Mouse (Mus musculus) hindbrain, embryonic 16.5 days (tissue): ENCODE results near the gene Rela. TPM values are rescaled to one million over a fixed set of nuclear protein-coding genes. Genes with fewer than 3 reads are reported as not detected.

ENCODE experiments used
- ATAC-seq: fragments of 200-750 bp; cut with Nextera tagmentation; 2 replicates; pipeline ENCODE4 v1.8.0; 2017; ENCODE audit warnings: moderate TSS enrichment, moderate library complexity
- H3K27ac ChIP-seq: fragments of 300-500 bp; sonication (generic); 2 replicates; pipeline ENCODE4 v1.5.1; 2014; ENCODE audit warnings: low read depth, mild to moderate bottlenecking, control low read depth, low read length, moderate library complexity
- H3K27me3 ChIP-seq: fragments of 300-500 bp; sonication (generic); replicated peaks from 2 replicates; pipeline ENCODE4 v1.6.1; 2014; ENCODE audit warnings: low read length; ENCODE audit not compliant: control insufficient read depth, insufficient read depth
- H3K36me3 ChIP-seq: fragments of 300-500 bp; sonication (generic); 2 replicates; pipeline ENCODE4 v1.6.1; 2014; ENCODE audit warnings: mild to moderate bottlenecking, low read length, moderate library complexity, mixed read lengths; ENCODE audit not compliant: control insufficient read depth, insufficient read depth
- H3K4me1 ChIP-seq: fragments of 300-500 bp; sonication (generic); 2 replicates; pipeline ENCODE4 v1.6.1; 2014; ENCODE audit warnings: low read depth, low read length; ENCODE audit not compliant: control insufficient read depth, insufficient read depth
- H3K4me2 ChIP-seq: fragments of 300-500 bp; sonication (generic); 2 replicates; pipeline ENCODE4 v1.6.1; 2014; ENCODE audit warnings: mild to moderate bottlenecking, low read length, control low read depth, moderate library complexity
- H3K4me3 ChIP-seq: fragments of 300-500 bp; sonication (generic); 2 replicates; pipeline ENCODE4 v1.5.1; 2014; ENCODE audit warnings: mild to moderate bottlenecking, low read length, control low read depth, moderate library complexity
- H3K9ac ChIP-seq: fragments of 300-500 bp; sonication (generic); 2 replicates; pipeline ENCODE4 v1.6.1; 2014; ENCODE audit warnings: low read depth, mild to moderate bottlenecking, control low read depth, low read length, moderate library complexity
- H3K9me3 ChIP-seq: fragments of 300-500 bp; sonication (generic); 2 replicates; pipeline ENCODE4 v1.6.1; 2014; ENCODE audit warnings: mild to moderate bottlenecking, low read length, moderate library complexity; ENCODE audit not compliant: control insufficient read depth
- WGBS: fragments of 180-500 bp; shearing (Covaris S2); extraction: QIAGEN DNeasy Blood & Tissue Kit; methylation state at CpG from one replicate; pipeline ENCODE4 v1.1.7; 2014; 5-methylcytosine and 5-hydroxymethylcytosine counted together
- polyA plus RNA-seq: library from polyadenylated mRNA; unstranded; fragments of >200 nt; fragmentation: Nextera tagmentation; extraction: Ambion mirVana; gene quantifications from 2 replicates; pipeline ENCODE4 v1.2.1, GENCODE M21; 2015

The Rela gene
- 35.7 and 38.7 TPM in 2 replicates for polyA plus RNA-seq

DNA sequence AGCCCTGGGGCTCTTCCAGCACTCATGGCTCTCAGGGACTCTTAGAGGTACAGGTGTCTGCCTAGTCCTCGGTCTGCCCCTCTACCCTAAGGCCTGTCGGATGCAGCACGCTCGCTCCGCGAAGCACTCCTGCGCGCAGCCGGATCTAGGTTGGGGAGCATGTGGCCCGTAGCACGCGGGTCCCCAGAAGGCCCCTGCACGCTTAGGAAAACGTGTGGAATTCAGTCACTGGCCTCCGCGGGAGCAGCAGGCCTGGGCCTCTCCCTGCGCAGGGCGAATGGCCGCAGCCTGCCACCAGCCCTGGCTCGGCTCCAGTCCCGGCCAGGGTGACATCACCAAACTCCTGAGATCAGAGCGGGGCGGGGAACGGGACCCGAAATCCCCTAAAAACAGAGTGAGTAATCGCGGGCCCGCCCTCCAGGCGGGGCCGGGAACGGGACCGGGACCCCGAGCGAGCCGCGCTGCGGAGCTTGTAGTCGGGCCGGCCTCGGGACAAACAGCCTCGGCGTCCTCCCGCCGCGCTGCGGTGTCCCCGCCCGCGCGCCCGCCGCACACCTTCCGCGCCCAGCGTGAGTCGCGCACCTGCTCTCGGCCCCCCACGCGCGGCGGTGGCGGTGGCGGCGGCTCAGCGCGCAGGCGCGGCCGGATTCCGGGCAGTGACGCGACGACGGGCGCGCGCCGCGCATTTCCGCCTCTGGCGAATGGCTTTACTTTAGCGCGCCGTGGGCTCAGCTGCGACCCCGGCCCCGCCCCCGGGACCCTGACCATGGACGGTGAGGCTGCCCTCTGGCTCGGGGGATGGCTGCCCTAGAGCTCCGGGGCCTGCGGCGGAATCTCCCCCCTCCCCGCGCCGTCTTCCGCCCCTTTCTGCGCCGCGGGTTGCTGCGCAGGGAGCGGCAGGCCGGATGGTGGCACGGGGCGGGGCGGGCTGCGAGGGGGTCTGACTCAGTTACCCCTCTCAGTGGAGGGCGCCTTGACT is at the start of gene Rela:
TSS of gene Rela (plus strand) at position 415 of the 979 bp plus-strand sequence.
- peak within 1 kb of the TSS; percentile 75 for H3K4me3 ChIP-seq

DNA sequence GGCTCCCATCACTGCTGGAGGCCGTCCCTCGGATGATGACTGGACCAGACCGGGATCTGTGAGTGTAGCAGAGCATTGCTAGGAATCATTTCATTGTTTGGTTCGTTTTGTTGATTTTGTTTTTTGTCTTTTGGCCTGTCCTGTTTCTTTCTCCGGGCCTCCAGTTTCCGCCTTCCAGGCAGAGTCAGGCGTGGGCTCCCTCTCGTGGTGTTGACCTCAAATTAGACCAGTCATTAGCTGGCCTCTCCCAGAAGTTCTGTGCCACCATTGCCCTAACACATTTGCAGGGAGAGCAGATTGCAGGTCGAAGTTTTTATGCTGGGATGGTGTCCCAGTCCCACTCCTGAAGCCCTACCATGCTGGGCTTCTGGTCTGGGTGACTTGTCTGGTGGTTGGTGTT is 48.1 kb upstream of the Rela start:
- 77% methylated on average over 9 of the region's 9 CpGs for WGBS
- ATAC-seq, result no peak
- Histone ChIP-seq H3K4me3 (no peak overlapping the region), H3K36me3 (no peaks in the 10 kb centered on the region), H3K27me3 (no peaks in the 10 kb centered on the region), H3K27ac (no peak overlapping the region), H3K9me3 (no peaks in the 10 kb centered on the region), H3K4me1 (no peaks in the 10 kb centered on the region), H3K4me2 (no peak overlapping the region), H3K9ac (no peak overlapping the region)

More for the DNA sequence above, at the start of gene Rela:
- Histone ChIP-seq H3K9me3 (no peaks in the 10 kb centered on the region), H3K4me1 (peaks cover 20% of the 10 kb centered on the region), H3K9ac (peak within 1 kb of the TSS; percentile 86), H3K4me2 (peak within 1 kb of the TSS; percentile 96), H3K36me3 (peaks cover 28% of the 10 kb centered on the region), H3K27me3 (no peaks in the 10 kb centered on the region), H3K27ac (peak within 1 kb of the TSS; percentile 93)
- under 1% methylated on average over 80 of the region's 109 CpGs for WGBS
- ATAC-seq, result peak; percentile 91

DNA sequence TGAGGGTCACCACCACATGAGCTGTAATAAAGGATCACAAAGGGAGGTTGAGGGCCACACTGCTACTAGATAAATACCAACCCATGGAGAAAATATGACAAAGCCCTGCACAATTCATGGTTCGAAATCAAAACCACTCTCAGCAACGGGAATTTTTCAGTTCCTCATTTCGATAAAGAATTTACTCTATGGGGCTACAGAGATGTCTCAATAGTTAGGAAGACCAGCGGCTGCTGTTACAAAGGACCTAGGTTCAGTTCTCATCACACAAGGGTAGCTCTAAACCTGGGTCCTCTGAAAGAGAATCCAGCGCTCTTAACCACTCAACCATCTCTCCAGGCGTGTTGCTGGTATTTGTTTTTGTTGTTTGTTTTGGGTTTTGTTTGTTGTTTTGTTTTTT is 45.4 kb upstream of the Rela start:
- no peaks in the 10 kb centered on the region for H3K9me3 ChIP-seq
- H3K4me1 ChIP-seq, result no peaks in the 10 kb centered on the region
- 88% methylated on average over 6 of the region's 6 CpGs for WGBS
- no peaks in the 10 kb centered on the region for H3K36me3 ChIP-seq
- ATAC-seq, result no peak
- no peak overlapping the region for H3K4me3 ChIP-seq
- H3K27me3 ChIP-seq, result no peaks in the 10 kb centered on the region
- H3K27ac ChIP-seq, result no peak overlapping the region
- H3K4me2 ChIP-seq, result no peak overlapping the region
- H3K9ac ChIP-seq, result no peak overlapping the region

- Histone ChIP-seq H3K4me1 (peaks cover 11% of the 10 kb centered on the region), H3K36me3 (peaks cover 10% of the 10 kb centered on the region), H3K4me2 (no peak overlapping the region), H3K4me3 (no peak overlapping the region), H3K9ac (no peak overlapping the region), H3K27me3 (no peaks in the 10 kb centered on the region), H3K9me3 (no peaks in the 10 kb centered on the region), H3K27ac (no peak overlapping the region)
- ATAC-seq, result no peak
- 81% methylated on average over 4 of the region's 4 CpGs for WGBS
Measured at GRCm38 (mm10) chr19:5599224-5599623, 38.1 kb upstream of the Rela start.

DNA sequence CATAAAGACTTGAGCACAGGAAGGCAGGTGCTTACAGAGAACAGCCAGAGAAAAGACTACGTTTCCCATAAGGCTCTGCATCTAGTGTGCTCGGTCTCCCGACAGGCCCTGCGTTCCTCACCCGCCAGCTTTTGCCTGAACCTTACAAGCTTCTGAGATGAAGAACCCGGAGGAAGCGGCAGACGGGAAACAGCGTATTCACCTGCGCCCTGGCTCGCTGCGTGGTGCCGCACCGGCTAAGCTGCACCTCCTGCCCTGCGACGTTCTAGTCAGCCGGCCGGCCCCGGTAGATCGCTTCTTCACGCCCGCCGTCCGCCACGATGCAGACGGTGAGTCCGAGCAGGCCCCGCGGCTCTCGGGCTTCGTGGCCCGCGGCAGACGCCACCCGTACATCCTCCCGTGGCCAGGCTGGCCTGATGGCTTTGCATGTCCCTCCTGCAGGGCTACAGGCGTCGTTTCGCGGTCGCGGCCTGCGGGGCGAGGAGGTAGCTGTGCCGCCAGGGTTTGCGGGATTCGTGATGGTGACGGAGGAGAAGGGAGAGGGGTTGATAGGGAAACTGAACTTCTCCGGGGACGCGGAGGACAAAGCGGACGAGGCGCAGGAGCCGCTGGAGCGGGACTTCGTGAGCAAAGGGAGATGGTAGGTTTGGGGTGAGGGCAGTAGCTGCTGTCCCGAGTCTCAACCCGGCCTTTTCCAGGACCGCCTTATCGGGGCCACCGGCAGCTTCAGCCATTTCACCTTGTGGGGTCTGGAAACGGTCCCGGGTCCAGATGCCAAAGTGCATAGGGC is 35.3 kb upstream of the Rela start, which contains the start of gene Rnaseh2c:
TSS of gene Rnaseh2c (plus strand) at position 122 of the 790 bp plus-strand sequence.
- peak within 1 kb of the TSS; percentile 73 for H3K4me3 ChIP-seq
- H3K36me3 ChIP-seq, result peaks cover 35% of the 10 kb centered on the region
- peaks cover 11% of the 10 kb centered on the region for H3K4me1 ChIP-seq
- peak; percentile 95 for ATAC-seq
- H3K9me3 ChIP-seq, result no peaks in the 10 kb centered on the region
- under 1% methylated on average over 63 of the region's 64 CpGs for WGBS
- peak within 1 kb of the TSS; percentile 89 for H3K9ac ChIP-seq
- no peaks in the 10 kb centered on the region for H3K27me3 ChIP-seq
- H3K4me2 ChIP-seq, result peak within 1 kb of the TSS; percentile 80
- H3K27ac ChIP-seq, result peak within 1 kb of the TSS; percentile 84

- Histone ChIP-seq H3K9ac (no peak overlapping the region), H3K4me3 (no peak overlapping the region), H3K9me3 (no peaks in the 10 kb centered on the region), H3K4me2 (no peak overlapping the region), H3K36me3 (peaks cover 37% of the 10 kb centered on the region), H3K27ac (no peak overlapping the region), H3K27me3 (no peaks in the 10 kb centered on the region), H3K4me1 (peaks cover 15% of the 10 kb centered on the region)
- ATAC-seq, result no peak
- 95% methylated on average over 7 of the region's 7 CpGs for WGBS
Measured at GRCm38 (mm10) chr19:5603664-5604063, 33.6 kb upstream of the Rela start.

DNA sequence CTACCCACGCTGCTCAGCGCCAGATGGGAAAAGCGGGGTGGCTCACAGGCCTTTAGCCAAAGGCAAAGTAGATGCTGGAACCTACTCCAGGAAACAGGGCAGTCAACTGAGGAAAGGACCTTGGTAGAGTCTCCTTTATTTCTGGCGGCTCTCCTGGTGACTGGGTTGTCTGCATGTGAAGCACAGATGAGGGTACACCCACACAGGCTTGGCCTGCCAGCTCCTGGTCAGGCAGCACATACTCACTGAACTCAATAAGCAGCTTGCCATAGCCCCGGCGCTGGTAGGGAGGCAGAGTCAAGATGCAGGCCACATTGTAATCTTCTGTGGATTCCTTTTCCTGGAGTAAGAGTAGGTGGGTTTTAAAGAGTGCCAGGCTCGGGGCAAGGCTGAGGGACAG is 32.2 kb upstream of the Rela start:
- Histone ChIP-seq H3K4me1 (peaks cover 22% of the 10 kb centered on the region), H3K9me3 (no peaks in the 10 kb centered on the region), H3K36me3 (peaks cover 37% of the 10 kb centered on the region), H3K4me2 (no peak overlapping the region), H3K4me3 (no peak overlapping the region), H3K27ac (no peak overlapping the region), H3K9ac (no peak overlapping the region), H3K27me3 (no peaks in the 10 kb centered on the region)
- WGBS, result 91% methylated on average over 7 of the region's 7 CpGs
- ATAC-seq, result no peak

DNA sequence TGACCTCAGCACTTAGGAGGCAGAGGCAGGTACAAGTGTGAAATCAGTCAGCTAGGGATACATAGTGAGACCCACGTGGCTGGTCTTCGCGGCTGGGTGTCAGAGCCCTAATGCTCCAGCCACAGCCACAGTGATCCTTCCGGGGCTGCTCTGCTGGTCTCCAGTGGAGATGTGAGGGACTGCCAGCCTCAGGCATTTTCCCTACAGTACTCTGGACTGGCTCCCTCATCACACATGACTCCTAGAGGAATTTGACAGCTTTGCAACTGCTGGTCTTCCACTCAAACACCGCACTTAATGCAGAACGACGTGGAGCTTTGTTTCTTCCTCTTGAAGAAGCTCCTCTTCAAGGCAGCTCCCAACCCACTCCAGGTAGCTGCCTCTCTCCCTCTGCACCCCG is 31.1 kb upstream of the Rela start:
- Histone ChIP-seq H3K36me3 (peaks cover 37% of the 10 kb centered on the region), H3K4me2 (no peak overlapping the region), H3K27me3 (no peaks in the 10 kb centered on the region), H3K4me3 (no peak overlapping the region), H3K9ac (no peak overlapping the region), H3K9me3 (no peaks in the 10 kb centered on the region), H3K4me1 (peaks cover 27% of the 10 kb centered on the region), H3K27ac (no peak overlapping the region)
- 88% methylated on average over 8 of the region's 8 CpGs for WGBS
- ATAC-seq, result no peak
